Mouse (Mus musculus) intestine, postnatal 0 days (tissue): Measurements from ENCODE around the gene Nxph3. TPM values are rescaled to one million over a fixed set of nuclear protein-coding genes. Genes with fewer than 3 reads are reported as not detected.
"Not testable (repeated sequence)": the region's sequence is repeated elsewhere in the genome, so short reads cannot be mapped to it uniquely, and the experiment has no call there.

Source experiments
- ATAC-seq: fragments of 200-750 bp; cut with Nextera tagmentation; 2 replicates; pipeline ENCODE4 v1.8.0; 2017; ENCODE audit warnings: mild to moderate bottlenecking, moderate TSS enrichment, moderate library complexity
- H3K27ac ChIP-seq: fragments of 300-500 bp; sonication (generic); 2 replicates; pipeline ENCODE4 v1.5.1; 2014; ENCODE audit warnings: mild to moderate bottlenecking, low read depth, low read length, moderate library complexity
- H3K27me3 ChIP-seq: fragments of 300-500 bp; sonication (generic); replicated peaks from 2 replicates; pipeline ENCODE4 v1.6.1; 2014; ENCODE audit warnings: low read length, mixed read lengths; ENCODE audit not compliant: control insufficient read depth, insufficient read depth
- H3K36me3 ChIP-seq: fragments of 300-500 bp; sonication (generic); 2 replicates; pipeline ENCODE4 v1.6.1; 2014; ENCODE audit warnings: mild to moderate bottlenecking, moderate library complexity; ENCODE audit not compliant: control insufficient read depth, insufficient read depth
- H3K4me1 ChIP-seq: fragments of 300-500 bp; sonication (generic); replicated peaks from 2 replicates; pipeline ENCODE4 v1.6.1; 2014; ENCODE audit warnings: antibody characterized with exemption, low read length, mixed read lengths; ENCODE audit not compliant: control insufficient read depth, insufficient read depth
- H3K4me2 ChIP-seq: fragments of 300-500 bp; sonication (generic); replicated peaks from 2 replicates; pipeline ENCODE4 v1.6.1; 2014; ENCODE audit warnings: low read depth, mild to moderate bottlenecking, moderate library complexity
- H3K4me3 ChIP-seq: fragments of 300-500 bp; sonication (generic); 2 replicates; pipeline ENCODE4 v1.5.1; 2014; ENCODE audit warnings: low read depth, low read length
- H3K9ac ChIP-seq: fragments of 300-500 bp; sonication (generic); 2 replicates; pipeline ENCODE4 v1.6.1; 2014; ENCODE audit warnings: mild to moderate bottlenecking, low read depth, low read length
- H3K9me3 ChIP-seq: fragments of 300-500 bp; sonication (generic); 2 replicates; pipeline ENCODE4 v1.6.1; 2016; ENCODE audit warnings: mixed run types; ENCODE audit not compliant: control insufficient read depth
- CTCF ChIP-seq: sonication (generic); IDR thresholded peaks from 2 replicates; pipeline ENCODE4 v1.5.1; 2016; ENCODE audit warnings: low read depth, mild to moderate bottlenecking, control low read depth, antibody characterized with exemption, moderate library complexity
- WGBS: fragments of 180-500 bp; shearing (Covaris S2); extraction: QIAGEN DNeasy Blood & Tissue Kit; methylation state at CpG from one replicate; pipeline ENCODE4 v1.1.7; 2014; 5-methylcytosine and 5-hydroxymethylcytosine counted together
- polyA plus RNA-seq: library from polyadenylated mRNA; unstranded; fragments of >200 nt; fragmentation: Nextera tagmentation; extraction: Ambion mirVana; gene quantifications from 2 replicates; pipeline ENCODE4 v1.2.1, GENCODE M21; 2015

The Nxph3 gene
- polyA plus RNA-seq, 1 experiment from 2014 or later, result 0.43 TPM

DNA sequence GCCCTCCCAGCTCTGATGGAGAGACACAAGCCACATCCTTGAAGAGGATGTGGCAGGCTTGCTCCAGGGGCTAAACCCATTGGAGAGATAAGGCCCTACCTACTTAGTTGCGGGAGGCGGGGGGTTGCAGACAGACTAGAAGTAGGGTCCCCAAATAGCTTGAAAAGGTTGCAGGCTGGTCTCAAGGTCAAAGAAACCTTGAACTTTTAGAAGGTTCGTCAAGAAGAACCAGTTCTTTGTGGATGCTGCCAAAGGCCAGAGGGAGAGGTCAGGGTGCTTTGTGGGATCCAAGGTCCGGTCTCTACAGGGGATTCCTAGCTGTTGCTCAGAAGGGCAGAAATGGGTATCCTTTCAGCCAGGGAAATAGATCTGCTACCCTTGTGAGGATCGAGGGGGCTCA lies 6.6 kb downstream of the Nxph3 start:
- no peak overlapping the region for H3K9ac ChIP-seq
- no peak for ATAC-seq
- TF ChIP-seq CTCF, result no peak
- 67% methylated on average over 5 of the region's 5 CpGs for WGBS
- 0 out of 2 replicates have a peak overlapping the region, but pooled peaks have one; percentile 53 for H3K4me2 ChIP-seq
- H3K4me3 ChIP-seq, result no peak overlapping the region
- H3K27me3 ChIP-seq, result peaks cover 4% of the 10 kb centered on the region
- no peaks in the 10 kb centered on the region for H3K36me3 ChIP-seq
- no peaks in the 10 kb centered on the region for H3K4me1 ChIP-seq
- no peaks in the 10 kb centered on the region for H3K9me3 ChIP-seq
- H3K27ac ChIP-seq, result no peak overlapping the region

DNA sequence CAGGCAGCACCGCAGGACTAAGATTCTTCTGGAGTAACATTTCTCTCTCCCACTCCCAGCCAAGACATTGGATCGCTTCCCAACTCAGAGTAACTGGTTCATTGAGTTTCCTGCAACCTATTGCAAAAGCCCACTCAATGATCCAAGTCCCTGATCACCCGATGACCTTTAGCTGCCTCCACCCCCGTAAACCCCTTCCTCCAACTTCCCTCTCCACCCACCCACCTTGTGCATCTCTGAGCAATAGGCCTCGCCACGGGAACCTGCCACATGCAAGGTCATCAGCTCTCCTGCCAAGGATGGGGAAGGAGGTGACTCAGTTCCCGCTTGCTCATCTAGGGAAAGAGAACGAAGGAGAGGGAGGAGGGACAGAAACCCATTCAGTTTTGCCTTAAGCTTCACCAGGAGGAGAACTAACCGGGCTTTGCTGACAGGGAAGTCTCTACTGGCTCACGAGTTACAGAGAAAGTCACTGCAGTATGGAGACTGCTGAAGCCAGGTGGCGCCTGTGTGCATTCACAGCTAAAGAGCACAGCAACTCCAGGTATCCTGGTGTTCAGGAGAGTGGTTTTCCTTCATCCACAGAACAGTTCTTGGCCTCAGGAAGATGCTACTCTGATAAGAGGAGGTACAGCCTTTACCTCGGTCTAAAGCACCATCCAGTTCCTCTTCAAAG lies 7.2 kb downstream of the Nxph3 start:
- ATAC-seq, result no peak

DNA sequence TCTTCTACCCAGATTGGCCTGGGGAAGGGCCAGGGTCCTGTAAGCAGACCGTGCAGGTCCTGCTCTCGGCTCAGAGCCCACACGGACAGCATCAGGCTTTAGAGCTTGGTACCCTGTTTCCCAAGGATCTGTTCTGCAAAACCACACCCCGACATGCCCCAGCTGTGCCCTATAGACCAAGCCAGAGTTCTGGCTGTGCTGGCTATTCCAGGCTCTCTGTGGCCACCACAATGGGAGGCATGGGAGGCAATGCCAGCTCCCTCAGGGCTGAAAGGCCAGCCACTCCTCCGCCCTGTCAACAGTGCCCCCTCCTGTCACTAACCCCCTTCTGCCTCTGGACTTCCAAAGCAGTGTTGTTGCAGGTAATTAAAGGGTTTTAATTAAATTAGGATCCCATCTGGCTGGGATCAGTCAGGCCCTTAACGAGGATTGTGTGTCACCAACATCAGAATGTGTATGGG lies 10.1 kb downstream of the Nxph3 start:
- 79% methylated on average over 6 of the region's 6 CpGs for WGBS
- no peak overlapping the region for H3K4me2 ChIP-seq
- no peak for ATAC-seq
- H3K27me3 ChIP-seq, result no peaks in the 10 kb centered on the region
- no peaks in the 10 kb centered on the region for H3K36me3 ChIP-seq
- H3K9ac ChIP-seq, result no peak overlapping the region
- TF ChIP-seq CTCF, result peak; percentile 27; the same call in 1 of the 2 replicates
- H3K27ac ChIP-seq, result no peak overlapping the region
- no peak overlapping the region for H3K4me3 ChIP-seq
- no peaks in the 10 kb centered on the region for H3K9me3 ChIP-seq
- 0 out of 2 replicates have a peak, but pooled peaks cover 4% of the 10 kb centered on the region for H3K4me1 ChIP-seq

More for the DNA sequence above, 7.2 kb downstream of the Nxph3 start:
- 47% methylated on average over 12 of the region's 12 CpGs for WGBS
- H3K4me2 ChIP-seq, result no peak overlapping the region
- peak; percentile 73 for TF ChIP-seq CTCF
- H3K9ac ChIP-seq, result no peak overlapping the region
- no peak overlapping the region for H3K4me3 ChIP-seq
- H3K27ac ChIP-seq, result no peak overlapping the region
- no peaks in the 10 kb centered on the region; the same call in 1 of the 2 replicates for H3K27me3 ChIP-seq
- no peaks in the 10 kb centered on the region for H3K36me3 ChIP-seq
- no peaks in the 10 kb centered on the region for H3K9me3 ChIP-seq
- no peaks in the 10 kb centered on the region for H3K4me1 ChIP-seq

DNA sequence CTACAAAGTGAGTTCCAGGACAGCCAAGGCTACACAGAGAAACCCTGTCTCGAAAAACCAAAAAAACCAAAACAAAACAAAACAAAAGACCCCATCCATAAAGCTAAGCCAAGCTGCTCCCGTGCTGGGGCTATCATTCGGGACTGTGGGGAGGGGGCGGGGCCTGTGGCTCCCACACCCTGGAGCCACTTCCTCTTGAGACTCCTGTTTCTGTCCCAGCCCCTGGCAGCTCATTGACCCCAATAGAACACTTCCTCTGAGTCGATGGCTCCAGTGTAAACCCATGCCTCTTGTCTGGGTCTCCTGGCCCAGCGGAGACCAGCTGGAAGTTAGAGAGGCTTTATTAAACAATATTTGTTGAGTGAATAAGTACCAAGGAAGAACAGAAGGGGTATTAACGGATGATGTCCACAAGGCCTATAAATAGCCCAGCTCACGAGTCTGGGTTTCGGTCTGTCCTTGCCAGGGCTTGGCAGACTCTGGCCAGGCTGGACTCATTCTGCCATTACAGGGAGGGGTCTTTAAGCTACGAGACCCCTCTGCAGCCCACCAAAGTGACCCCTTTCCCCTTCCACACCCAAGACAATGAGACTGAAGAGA lies 10.7 kb downstream of the Nxph3 start:
- Histone ChIP-seq H3K36me3 (no peaks in the 10 kb centered on the region), H3K9ac (no peak overlapping the region), H3K4me3 (no peak overlapping the region), H3K27ac (no peak overlapping the region), H3K27me3 (no peaks in the 10 kb centered on the region), H3K9me3 (no peaks in the 10 kb centered on the region), H3K4me2 (no peak overlapping the region), H3K4me1 (0 out of 2 replicates have a peak, but pooled peaks cover 4% of the 10 kb centered on the region)
- TF ChIP-seq CTCF, result no peak
- ATAC-seq, result no peak
- 43% methylated on average over 10 of the region's 10 CpGs for WGBS

DNA sequence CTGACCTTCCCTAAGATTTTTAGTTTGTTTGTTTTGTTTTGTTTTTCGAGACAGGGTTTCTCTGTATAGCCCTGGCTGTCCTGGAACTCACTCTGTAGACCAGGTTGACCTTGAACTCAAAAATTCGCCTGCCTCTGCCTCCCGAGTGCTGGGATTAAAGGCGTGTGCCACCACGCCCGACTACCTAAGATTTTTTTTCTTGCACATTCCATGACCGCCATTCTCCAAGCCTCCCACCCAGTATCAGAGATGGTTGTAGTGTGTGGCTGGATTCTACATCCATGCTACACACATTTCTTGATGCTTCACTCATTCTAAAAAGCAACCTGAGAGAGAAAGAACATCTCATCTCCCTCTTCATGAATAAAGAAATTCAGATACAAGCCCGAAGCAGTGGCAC lies 12.5 kb downstream of the Nxph3 start:
- not testable (repeated sequence) for H3K27ac ChIP-seq, H3K9ac ChIP-seq, ATAC-seq, H3K4me1 ChIP-seq, H3K27me3 ChIP-seq, H3K4me2 ChIP-seq, H3K9me3 ChIP-seq, H3K36me3 ChIP-seq, H3K4me3 ChIP-seq
- 82% methylated on average over 8 of the region's 8 CpGs for WGBS

DNA sequence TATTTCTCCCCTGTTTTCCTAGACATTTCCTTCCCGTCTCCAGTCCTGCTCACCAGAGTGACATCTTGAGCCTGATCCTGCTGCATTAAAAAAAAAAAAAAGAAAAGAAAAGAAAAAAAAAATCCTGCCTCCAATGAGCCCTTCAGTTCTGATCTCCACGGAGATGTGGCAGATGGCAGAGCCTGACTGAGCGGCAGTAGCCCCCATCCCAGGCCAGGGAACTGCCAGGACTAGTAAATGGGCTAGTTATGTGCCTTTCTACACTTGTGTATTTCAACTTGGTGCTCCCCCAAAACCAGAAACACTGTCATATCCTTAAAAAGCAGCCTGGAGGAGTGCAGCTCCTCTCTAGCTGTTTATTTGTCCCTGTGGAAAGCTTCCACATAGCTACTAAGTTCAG lies 13.5 kb downstream of the Nxph3 start:
- 47% methylated on average over 3 of the region's 3 CpGs for WGBS
- H3K9ac ChIP-seq, result no peak overlapping the region
- peaks cover 7% of the 10 kb centered on the region; the same call in 1 of the 2 replicates for H3K36me3 ChIP-seq
- H3K4me2 ChIP-seq, result no peak overlapping the region
- no peak for ATAC-seq
- no peaks in the 10 kb centered on the region for H3K27me3 ChIP-seq
- H3K27ac ChIP-seq, result no peak overlapping the region
- H3K4me3 ChIP-seq, result no peak overlapping the region
- no peaks in the 10 kb centered on the region for H3K9me3 ChIP-seq
- H3K4me1 ChIP-seq, result 0 out of 2 replicates have a peak, but pooled peaks cover 4% of the 10 kb centered on the region
- TF ChIP-seq CTCF, result no peak
